Mouse (Mus musculus) brain, embryonic 14.5 days (tissue): ENCODE results near the gene Ap4b1.

Experiments used
- CTCF ChIP-seq: fragments of 200-500 bp; IDR thresholded peaks from 2 replicates; pipeline ENCODE4 v1.5.1; 2012; ENCODE audit warnings: inconsistent platforms, mild to moderate bottlenecking, moderate library complexity, borderline replicate concordance; ENCODE audit not compliant: insufficient read depth, insufficient read length; ENCODE audit errors: extremely low read depth
- POLR2A ChIP-seq: fragments of 200-500 bp; IDR thresholded peaks from 2 replicates; pipeline ENCODE4 v1.6.1; 2012; ENCODE audit warnings: mild to moderate bottlenecking, inconsistent platforms, borderline replicate concordance; ENCODE audit not compliant: poor library complexity, insufficient read depth, insufficient read length, severe bottlenecking; ENCODE audit errors: extremely low read depth

- TF ChIP-seq CTCF = no peak
- TF ChIP-seq POLR2A = no peak
These were observed 20.2 kb upstream of the Ap4b1 start for GRCm38 (mm10) chr3:103789096-103789495.
